In genomic region chr1:155212936-155213774, GRCm38 (mm10) we compare ENCODE assay signal across 7 mouse cellular contexts. TPM values are rescaled to one million over a fixed set of nuclear protein-coding genes. Genes with fewer than 3 reads are reported as not detected.
DNase-seq lines count a peak whose midpoint lies in the region; ATAC-seq lines count a peak whose summit lies in the region.

No protein-coding gene starts in this region.

- H3K4me1 ChIP-seq in forebrain, embryonic 14.5 days (ENCODE audit: control insufficient read depth, insufficient read depth, low read length): peaks cover 36% of the 10 kb centered on the region
- peaks cover 26% of the 10 kb centered on the region for H3K4me1 ChIP-seq in intestine, embryonic 14.5 days (replicated peaks; ENCODE audit: control insufficient read depth, insufficient read depth, low read length)

- H3K27me3 ChIP-seq in forebrain, embryonic 14.5 days (replicated peaks; ENCODE audit: control insufficient read depth, insufficient read depth, low read length): no peaks in the 10 kb centered on the region
- H3K27me3 ChIP-seq in intestine, embryonic 14.5 days (replicated peaks; ENCODE audit: control insufficient read depth, insufficient read depth, low read length): no peaks in the 10 kb centered on the region

- no peak overlapping the region for H3K4me2 ChIP-seq in forebrain, embryonic 14.5 days (ENCODE audit: low read length)
- H3K4me2 ChIP-seq in intestine, embryonic 14.5 days (ENCODE audit: low read length): no peak overlapping the region

- peak; percentile 9 for DNase-seq in 416B (ENCODE audit: low read depth)
- DNase-seq in MN1 (ENCODE audit: low spot score): peak; percentile 34
- no peak for DNase-seq in forebrain, embryonic 14.5 days (ENCODE audit: low spot score)
- DNase-seq in intestine, embryonic 14.5 days (ENCODE audit: low spot score): no peak
- DNase-seq in neural tube, embryonic 10.5 days (ENCODE audit: extremely low spot score, low spot score): peak; percentile 61
- DNase-seq in urinary bladder, postnatal 36 days (ENCODE audit: low spot score in 2 of 2): no peak
- DNase-seq in ovary, postnatal 14 days (ENCODE audit: low spot score): no peak

- H3K4me3 ChIP-seq in forebrain, embryonic 14.5 days (ENCODE audit: low read depth, low read length): no peak overlapping the region
- H3K4me3 ChIP-seq in intestine, embryonic 14.5 days (ENCODE audit: low read depth, low read length): no peak overlapping the region

- peak; percentile 16; the same call in 1 of the 2 replicates for ATAC-seq in forebrain, embryonic 14.5 days
- ATAC-seq in intestine, embryonic 14.5 days (replicated peaks; ENCODE audit: low FRiP score, low TSS enrichment, low read depth): no peak

- no peaks in the 10 kb centered on the region for H3K36me3 ChIP-seq in forebrain, embryonic 14.5 days (ENCODE audit: control insufficient read depth, insufficient read depth, low read length)
- 0 out of 2 replicates have a peak, but pooled peaks cover 6% of the 10 kb centered on the region for H3K36me3 ChIP-seq in intestine, embryonic 14.5 days (ENCODE audit: control insufficient read depth, insufficient read depth, low read length)

- H3K27ac ChIP-seq in forebrain, embryonic 14.5 days (ENCODE audit: low read depth, low read length): peak overlapping the region; percentile 61
- H3K27ac ChIP-seq in intestine, embryonic 14.5 days (ENCODE audit: low read depth): peak overlapping the region; percentile 69

- peak overlapping the region; percentile 36; the same call in 1 of the 2 replicates for H3K9ac ChIP-seq in forebrain, embryonic 14.5 days (ENCODE audit: low read length)
- H3K9ac ChIP-seq in intestine, embryonic 14.5 days (ENCODE audit: low read length): peak overlapping the region; percentile 10; the same call in 1 of the 2 replicates

- WGBS in forebrain, embryonic 14.5 days: 8% methylated on average over 18 of the region's 18 CpGs
- 26% methylated on average over 18 of the region's 18 CpGs for WGBS in intestine, embryonic 14.5 days

- H3K9me3 ChIP-seq in forebrain, embryonic 14.5 days (replicated peaks; ENCODE audit: control insufficient read depth, low read length): no peaks in the 10 kb centered on the region
- no peaks in the 10 kb centered on the region for H3K9me3 ChIP-seq in intestine, embryonic 14.5 days (ENCODE audit: control insufficient read depth, low read length)

RNA-seq across cellular contexts. Expression of gene BC034090, which starts 31.1 kb away (rescaled TPM):
- polyA plus RNA-seq in forebrain, embryonic 14.5 days (2014; fragmentation: Nextera tagmentation; extraction: Ambion mirVana): 2.4 TPM in 2 replicates
- polyA plus RNA-seq in intestine, embryonic 14.5 days (2014; fragmentation: Nextera tagmentation; extraction: Ambion mirVana): 2.5 and 3.0 TPM in 2 replicates

RNA-seq across cellular contexts. Expression of gene Stx6, which starts 54.6 kb away (rescaled TPM):
- 97.7 and 109 TPM in 2 replicates for polyA plus RNA-seq in forebrain, embryonic 14.5 days (2014; fragmentation: Nextera tagmentation; extraction: Ambion mirVana)
- polyA plus RNA-seq in intestine, embryonic 14.5 days (2014; fragmentation: Nextera tagmentation; extraction: Ambion mirVana): 66.8 and 69.4 TPM in 2 replicates

Comparison
In these comparisons a context has a peak if more than half of its experiments do, and no peak if none do; other contexts are left out.
1. DNase-seq: peak in 416B (single experiment), MN1 (single experiment) and neural tube, embryonic 10.5 days (single experiment); none in forebrain, embryonic 14.5 days (single experiment), intestine, embryonic 14.5 days (single experiment), urinary bladder, postnatal 36 days (0 of 2) and ovary, postnatal 14 days (single experiment).